Mouse (Mus musculus): ENCODE results near the gene Zmat5.
"Not testable (repeated sequence)": the region's sequence is repeated elsewhere in the genome, so short reads cannot be mapped to it uniquely, and the experiment has no call there.

The Zmat5 gene

GRCm38 (mm10) chr11:4688632-4689380 is 15.7 kb upstream of the Zmat5 start:
- in situ Hi-C loops (cut with MboI, MseI) = loop anchor here (25.0 kb wide), 1 partner anchor 1648 kb away; no protein-coding TSS in a partner anchor

DNA sequence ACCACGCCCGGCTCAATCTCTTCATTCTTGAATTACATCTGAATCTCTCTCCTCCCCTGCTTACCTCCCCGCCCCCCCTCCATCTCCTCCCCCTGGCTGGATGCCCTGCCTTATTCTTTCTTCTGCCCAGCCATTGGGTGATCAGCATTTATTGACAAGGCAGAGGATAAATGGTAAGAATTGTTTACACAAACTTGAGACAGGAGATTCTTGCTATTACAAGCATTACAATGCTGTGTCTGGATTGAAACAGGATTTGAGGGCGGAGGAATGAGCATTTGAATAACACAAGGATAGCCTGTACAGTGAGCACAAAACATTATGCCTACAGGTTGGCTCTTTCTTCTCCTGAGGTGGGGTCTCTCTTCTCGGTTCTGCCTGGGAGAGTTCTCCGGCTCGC is 14.1 kb upstream of the Zmat5 start:
- in situ Hi-C loops (cut with MboI, MseI) = loop anchor here (25.0 kb wide), 1 partner anchor 1647 kb away; no protein-coding TSS in a partner anchor

DNA sequence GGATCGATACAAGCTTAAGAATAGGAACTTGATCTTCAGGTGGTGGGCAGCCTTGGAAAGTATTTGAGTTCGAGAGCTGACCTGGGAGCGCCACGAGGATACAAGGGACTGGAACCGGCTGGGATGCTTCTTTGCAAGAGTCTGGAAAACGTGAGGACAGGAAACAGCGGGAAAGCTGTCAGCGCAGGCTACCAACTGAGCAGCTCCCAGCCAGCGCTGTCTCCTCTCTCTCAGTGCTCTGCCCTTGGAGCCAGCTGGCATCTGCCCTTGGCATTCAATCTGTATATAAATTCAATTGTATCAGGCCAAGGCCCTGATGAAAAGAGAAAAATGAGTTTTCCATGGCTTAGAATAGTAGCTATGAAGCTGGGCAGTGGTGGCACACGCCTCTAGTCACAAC is 13.3 kb upstream of the Zmat5 start:
- in situ Hi-C loops (cut with MboI, MseI) = loop anchor here (25.0 kb wide), 1 partner anchor 1646 kb away; no protein-coding TSS in a partner anchor

GRCm38 (mm10) chr11:4692162-4692561 is 12.3 kb upstream of the Zmat5 start:
- in situ Hi-C loops (cut with MboI, MseI) = loop anchor here (25.0 kb wide), 1 partner anchor 1645 kb away; no protein-coding TSS in a partner anchor

- in situ Hi-C loops (cut with MboI, MseI) = loop anchor here (25.0 kb wide), 1 partner anchor 1640 kb away; no protein-coding TSS in a partner anchor
Observed at GRCm38 (mm10) chr11:4697043-4697983, 7.2 kb upstream of the Zmat5 start.

- in situ Hi-C loops (cut with MboI, MseI) = loop anchor here (5.0 kb wide), 1 partner anchor 103 kb away; no protein-coding TSS in a partner anchor
Observed at GRCm38 (mm10) chr11:4700726-4701125, 3.8 kb upstream of the Zmat5 start.

GRCm38 (mm10) chr11:4703688-4704071 is 798 bp upstream of the Zmat5 start:
- in situ Hi-C loops (cut with MboI, MseI) = loop anchor here (5.0 kb wide), 1 partner anchor 106 kb away; no protein-coding TSS in a partner anchor

DNA sequence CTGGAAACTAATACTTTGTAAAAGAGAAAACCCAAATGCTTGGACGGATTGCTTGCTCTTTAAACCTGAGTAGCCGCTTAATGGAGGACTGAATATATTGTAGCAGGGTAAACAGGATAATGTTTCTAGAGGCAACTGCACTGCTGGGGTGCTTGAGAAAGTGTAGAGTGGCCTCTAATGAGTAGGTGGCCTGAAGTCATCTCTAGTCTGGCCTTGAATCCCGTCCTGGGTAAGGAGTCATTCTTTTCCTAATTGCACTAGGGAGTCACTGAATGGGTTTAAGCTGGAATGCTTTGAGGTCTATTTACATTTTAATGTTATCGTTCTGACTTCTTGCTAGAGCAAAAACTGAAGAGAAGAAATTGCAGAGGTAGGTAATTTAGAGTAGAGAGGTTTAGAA is 700 bp downstream of the Zmat5 start:
- in situ Hi-C loops (cut with MboI, MseI) = no loop called here

GRCm38 (mm10) chr11:4710188-4710587 is 5.7 kb downstream of the Zmat5 start:
- in situ Hi-C loops (cut with MboI, MseI) = not testable (repeated sequence)

DNA sequence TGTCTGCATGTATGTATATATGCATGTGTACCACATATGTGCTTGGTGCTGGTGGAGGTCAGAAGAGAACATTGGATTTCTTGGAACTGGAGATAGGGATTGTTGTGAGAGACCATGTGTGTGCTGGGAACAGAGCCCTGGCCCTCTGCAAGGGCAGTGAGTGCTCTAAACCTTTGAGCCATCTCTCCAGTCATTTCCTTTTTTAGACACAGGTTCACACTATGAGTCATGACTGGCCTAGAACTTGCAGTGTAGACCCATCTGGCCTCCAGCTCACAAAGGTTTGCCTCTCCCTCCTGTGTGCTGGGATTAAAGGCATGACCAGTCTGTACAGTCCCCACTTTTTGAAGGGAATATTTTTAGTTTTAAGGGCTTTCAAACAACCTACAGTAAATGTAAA is 8.3 kb downstream of the Zmat5 start:
- in situ Hi-C loops (cut with MboI, MseI) = no loop called here

- in situ Hi-C loops (cut with MboI, MseI) = no loop called here
Observed at GRCm38 (mm10) chr11:4714727-4715126, 10.2 kb downstream of the Zmat5 start.

- in situ Hi-C loops (cut with MboI, MseI) = no loop called here
Observed at GRCm38 (mm10) chr11:4715596-4715995, 11.1 kb downstream of the Zmat5 start.

DNA sequence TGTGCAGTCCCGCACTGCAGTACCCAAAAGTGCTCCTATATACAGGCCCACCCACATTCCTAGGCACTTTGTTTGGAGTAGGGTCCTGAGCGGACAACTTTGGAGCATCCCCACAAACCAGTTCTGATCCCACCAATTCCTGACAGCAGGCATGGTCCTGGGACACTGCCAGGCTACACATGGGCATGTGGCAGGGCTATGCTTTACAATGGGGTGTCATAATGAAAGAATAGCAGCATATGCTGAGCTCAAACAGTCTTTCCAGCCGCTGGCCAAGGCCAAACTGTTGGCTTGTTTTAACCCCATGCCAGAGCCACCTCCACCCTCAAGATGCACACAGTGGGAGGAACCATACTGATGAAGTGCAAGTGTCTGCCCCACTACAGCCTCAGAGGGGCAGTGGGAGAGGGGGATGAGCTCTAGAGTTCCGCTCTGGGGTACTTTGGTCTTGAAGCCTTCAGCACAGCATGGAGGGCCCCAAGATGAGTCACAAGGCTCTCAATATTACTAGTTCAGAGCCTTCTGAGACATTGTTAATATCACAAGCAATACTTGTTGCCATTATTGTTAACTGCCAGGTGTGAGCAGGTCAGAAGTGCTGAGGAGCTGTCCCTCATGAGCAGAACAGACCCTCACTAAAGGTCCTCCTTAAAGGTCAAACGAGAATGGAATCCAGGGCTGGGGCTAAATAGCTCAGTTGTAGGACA is 12.2 kb downstream of the Zmat5 start:
- in situ Hi-C loops (cut with MboI, MseI) = no loop called here

GRCm38 (mm10) chr11:4718548-4718947 is 14.1 kb downstream of the Zmat5 start:
- in situ Hi-C loops (cut with MboI, MseI) = no loop called here

DNA sequence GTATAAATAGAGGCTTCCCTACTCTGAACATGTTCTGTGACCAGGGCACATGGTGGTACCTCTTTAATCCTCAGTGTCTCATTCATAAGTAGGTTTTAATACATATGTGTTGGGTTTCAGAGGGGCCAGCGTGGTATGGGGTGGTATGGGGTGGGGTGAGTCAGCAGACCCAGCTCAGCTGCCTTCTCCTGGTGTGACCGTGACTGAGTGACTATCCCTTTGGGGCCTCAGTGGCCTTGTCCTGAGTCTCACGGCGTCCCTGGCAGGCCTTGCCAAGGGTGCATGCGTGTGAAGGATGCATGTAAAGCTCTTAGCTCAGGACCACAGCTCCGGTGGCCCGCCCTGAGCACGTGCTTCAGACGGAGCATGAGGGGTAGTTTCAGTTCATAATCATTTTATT is 15.5 kb downstream of the Zmat5 start:
- in situ Hi-C loops (cut with MboI, MseI) = no loop called here

GRCm38 (mm10) chr11:4720393-4720792 is 15.9 kb downstream of the Zmat5 start:
- in situ Hi-C loops (cut with MboI, MseI) = no loop called here

GRCm38 (mm10) chr11:4720900-4721580 is 16.6 kb downstream of the Zmat5 start:
- in situ Hi-C loops (cut with MboI, MseI) = no loop called here

DNA sequence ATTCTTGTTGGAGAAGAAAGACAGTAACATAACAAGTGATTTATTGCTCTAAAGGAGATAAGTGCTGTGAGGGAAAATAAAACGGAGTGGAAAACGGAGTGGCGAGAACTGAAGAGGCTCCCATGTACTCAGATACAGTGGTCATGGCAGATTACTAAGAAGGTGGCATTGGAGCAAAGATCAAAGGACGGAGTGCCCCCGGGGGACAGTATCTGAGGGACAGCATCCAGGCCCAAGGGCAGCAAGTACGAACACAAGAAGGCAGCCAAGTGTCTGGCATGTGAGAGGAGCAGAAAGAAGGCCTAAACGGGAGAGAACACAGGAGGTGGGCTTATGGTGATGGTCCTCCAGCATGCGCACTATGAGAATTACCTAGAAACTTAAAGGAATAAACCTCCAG is 17.2 kb downstream of the Zmat5 start:
- in situ Hi-C loops (cut with MboI, MseI) = no loop called here

- in situ Hi-C loops (cut with MboI, MseI) = no loop called here
Observed at GRCm38 (mm10) chr11:4729603-4730002, 25.1 kb downstream of the Zmat5 start.

GRCm38 (mm10) chr11:4730096-4730495 is 25.6 kb downstream of the Zmat5 start:
- in situ Hi-C loops (cut with MboI, MseI) = no loop called here

DNA sequence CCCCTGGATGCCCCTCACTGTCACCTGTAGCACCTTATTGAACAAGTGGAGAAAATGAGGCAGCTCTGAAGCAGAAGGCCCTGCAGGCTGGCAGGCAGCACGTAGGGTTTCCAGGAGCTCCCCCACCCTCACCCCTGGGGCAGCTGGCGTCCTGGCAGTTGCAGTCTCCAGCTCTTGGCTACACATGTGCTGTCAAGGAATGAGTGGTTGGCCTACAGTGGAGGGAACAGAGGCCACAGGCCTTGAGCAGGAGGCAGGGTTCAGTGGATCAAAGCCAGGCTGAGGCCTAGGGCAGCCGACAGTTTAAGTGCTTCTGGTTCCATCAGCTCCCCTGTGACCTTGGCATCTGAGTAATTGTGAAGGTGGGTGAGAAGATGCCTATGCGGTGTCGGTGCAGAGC is 26.4 kb downstream of the Zmat5 start:
- in situ Hi-C loops (cut with MboI, MseI) = no loop called here

All from T-helper 1 cell (primary cell).